Comparison of ENCODE assay signal across 11 mouse cellular contexts in genomic region chr17:44654503-44654902, GRCm38 (mm10).
DNase-seq lines count a peak whose midpoint lies in the region; ATAC-seq and TF ChIP-seq lines count a peak whose summit lies in the region.
"Had no signal": no experiment of that assay in that cellular context is flagged by ENCODE, and none has a peak within 500 bp of the region (broad histone marks: within the 10 kb centered on the region; RNA-seq: fewer than 3 reads in every experiment).

No protein-coding gene starts in this region.

- TF ChIP-seq EP300 in liver, postnatal 0 days (IDR thresholded peaks at IDR 0.05; ENCODE audit: low read depth): no peak

- no peak overlapping the region for H3K4me2 ChIP-seq in liver, postnatal 0 days (ENCODE audit: low read depth, low read length)
- no peak overlapping the region for H3K4me2 ChIP-seq in hindbrain, embryonic 13.5 days
- H3K4me2 ChIP-seq: neural tube, embryonic 12.5 days had no signal

- DNase-seq in gastrocnemius, postnatal 25 days: peak; percentile 9
- DNase-seq in gastrocnemius, adult 18-20 months (ENCODE audit: low spot score): no peak
- peak; percentile 57 for DNase-seq in adrenal gland, adult 8-10 months
- peak; percentile 45 for DNase-seq in liver, postnatal 0 days
- peak; percentile 54 for DNase-seq in splenic B cell, adult 2 months (ENCODE audit: low read depth, low spot score)
- DNase-seq in urinary bladder, postnatal 4 days (ENCODE audit: low spot score in 2 of 2): no peak
- no peak for DNase-seq in ovary, postnatal 14 days (ENCODE audit: low spot score)
- DNase-seq: embryo, embryonic 11 days had no signal

- 0 out of 2 replicates have a peak overlapping the region, but pooled peaks have one; percentile 34 for H3K27ac ChIP-seq in liver, postnatal 0 days (ENCODE audit: low read depth)
- H3K27ac ChIP-seq in hindbrain, embryonic 13.5 days: no peak overlapping the region
- H3K27ac ChIP-seq: heart, adult 2 months; neural tube, embryonic 12.5 days had no signal

- H3K4me3 ChIP-seq in liver, postnatal 0 days (ENCODE audit: low read depth, low read length): no peak overlapping the region
- no peak overlapping the region for H3K4me3 ChIP-seq in hindbrain, embryonic 13.5 days
- H3K4me3 ChIP-seq: heart, adult 2 months; neural tube, embryonic 12.5 days had no signal

- no peaks in the 10 kb centered on the region for H3K36me3 ChIP-seq in liver, postnatal 0 days (replicated peaks; ENCODE audit: insufficient read depth, low read length)
- no peaks in the 10 kb centered on the region for H3K36me3 ChIP-seq in splenic B cell, adult 2 months (ENCODE audit: control insufficient read depth, insufficient read depth, low read length, poor library complexity, severe bottlenecking)
- no peaks in the 10 kb centered on the region for H3K36me3 ChIP-seq in hindbrain, embryonic 13.5 days
- H3K36me3 ChIP-seq: neural tube, embryonic 12.5 days had no signal

- 37% methylated on average over 4 of the region's 4 CpGs for WGBS in liver, postnatal 0 days (ENCODE audit: insufficient replicate concordance)
- 79% methylated on average over 4 of the region's 4 CpGs for WGBS in hindbrain, embryonic 13.5 days

- no peak overlapping the region for H3K9ac ChIP-seq in liver, postnatal 0 days (replicated peaks)
- H3K9ac ChIP-seq in hindbrain, embryonic 13.5 days: no peak overlapping the region
- H3K9ac ChIP-seq: neural tube, embryonic 12.5 days had no signal

- TF ChIP-seq CTCF in liver, postnatal 0 days (IDR thresholded peaks at IDR 0.05; ENCODE audit: low read depth): no peak

- H3K9me3 ChIP-seq in liver, postnatal 0 days (ENCODE audit: low read length): no peaks in the 10 kb centered on the region
- no peaks in the 10 kb centered on the region for H3K9me3 ChIP-seq in hindbrain, embryonic 13.5 days
- H3K9me3 ChIP-seq: neural tube, embryonic 12.5 days had no signal

- ATAC-seq in liver, postnatal 0 days: peak; percentile 40; the same call in 1 of the 2 replicates
- no peak for ATAC-seq in hindbrain, embryonic 13.5 days (ENCODE audit: low FRiP score)

- H3K27me3 ChIP-seq in liver, postnatal 0 days (ENCODE audit: insufficient read depth, low read length): 0 out of 2 replicates have a peak, but pooled peaks cover 3% of the 10 kb centered on the region
- no peaks in the 10 kb centered on the region for H3K27me3 ChIP-seq in splenic B cell, adult 2 months (ENCODE audit: control insufficient read depth, insufficient read depth, low read length, poor library complexity, severe bottlenecking)
- no peaks in the 10 kb centered on the region for H3K27me3 ChIP-seq in hindbrain, embryonic 13.5 days

- no peaks in the 10 kb centered on the region for H3K4me1 ChIP-seq in liver, postnatal 0 days (ENCODE audit: insufficient read depth)
- no peaks in the 10 kb centered on the region for H3K4me1 ChIP-seq in hindbrain, embryonic 13.5 days (replicated peaks)

Comparison
In these comparisons a context has a peak if more than half of its experiments do, and no peak if none do; other contexts are left out.
1. DNase-seq: peak in gastrocnemius, postnatal 25 days (single experiment), adrenal gland, adult 8-10 months (single experiment), liver, postnatal 0 days (single experiment) and splenic B cell, adult 2 months (single experiment); none in gastrocnemius, adult 18-20 months (single experiment), urinary bladder, postnatal 4 days (0 of 2) and ovary, postnatal 14 days (single experiment).